Mouse (Mus musculus) cerebellum, adult 8-10 months (tissue): ENCODE results near the gene Pde4d.

ENCODE experiments used
- DNase-seq: peaks from one replicate; pipeline ENCODE4 v3.0.0; 2022

Pde4d gene

DNA sequence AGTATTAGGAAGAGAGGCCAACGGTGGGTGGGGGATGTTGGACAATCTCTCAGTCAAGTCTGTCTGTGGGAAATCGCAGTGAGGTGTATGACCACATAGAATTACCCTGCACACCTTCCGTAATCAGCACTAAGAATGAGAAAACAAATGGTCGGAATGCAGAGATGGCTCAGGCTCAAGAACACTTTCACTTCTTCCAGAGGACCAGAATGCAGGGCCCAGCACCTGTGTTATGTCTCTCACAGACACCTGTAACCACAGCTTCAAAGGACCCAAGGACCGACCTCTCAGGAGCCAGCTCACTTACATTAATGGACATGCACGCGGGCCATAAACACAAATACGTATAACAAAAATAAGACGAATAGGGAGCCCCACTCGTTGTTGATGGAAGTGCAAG lies 1467.8 kb downstream of the Pde4d start:
- no peak for DNase-seq

DNA sequence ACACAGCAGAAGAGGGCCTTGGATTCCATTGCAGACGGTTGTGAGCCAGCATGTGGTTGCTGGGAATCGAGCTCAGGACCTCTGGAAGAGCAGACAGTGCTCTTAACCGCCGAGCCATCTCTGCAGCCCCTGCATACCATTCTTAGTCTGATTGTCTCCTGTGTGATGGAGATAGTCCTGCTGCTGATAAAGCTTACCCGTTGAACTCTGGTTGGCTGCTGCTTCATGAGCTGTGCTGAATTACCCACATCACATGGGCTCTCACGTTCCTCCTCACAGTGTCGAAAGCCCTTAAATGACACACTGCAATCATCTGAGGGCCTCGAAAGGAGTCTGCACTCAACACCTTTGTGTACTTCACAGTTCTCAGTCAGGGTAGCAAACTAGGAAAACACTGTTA lies 1468.9 kb downstream of the Pde4d start:
- no peak for DNase-seq

DNA sequence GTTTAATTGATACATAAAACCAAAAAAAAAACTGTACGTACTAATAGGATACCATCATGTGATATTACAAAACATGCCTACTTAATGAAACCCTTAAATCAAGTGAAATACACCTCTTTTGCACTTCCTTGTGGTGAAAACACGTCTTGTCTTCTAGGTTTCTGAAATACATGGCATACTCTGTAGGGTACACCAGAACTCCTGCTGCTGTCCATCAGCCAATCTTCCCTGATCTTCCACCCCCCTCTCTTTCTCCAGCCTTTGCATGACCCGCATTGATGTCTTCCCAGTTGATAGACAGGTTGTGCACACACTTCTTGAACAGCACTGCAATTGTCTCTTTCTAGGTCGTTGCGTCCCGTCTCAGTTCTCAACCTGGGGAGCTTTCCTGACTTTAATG lies 1470.5 kb downstream of the Pde4d start:
- no peak for DNase-seq

DNA sequence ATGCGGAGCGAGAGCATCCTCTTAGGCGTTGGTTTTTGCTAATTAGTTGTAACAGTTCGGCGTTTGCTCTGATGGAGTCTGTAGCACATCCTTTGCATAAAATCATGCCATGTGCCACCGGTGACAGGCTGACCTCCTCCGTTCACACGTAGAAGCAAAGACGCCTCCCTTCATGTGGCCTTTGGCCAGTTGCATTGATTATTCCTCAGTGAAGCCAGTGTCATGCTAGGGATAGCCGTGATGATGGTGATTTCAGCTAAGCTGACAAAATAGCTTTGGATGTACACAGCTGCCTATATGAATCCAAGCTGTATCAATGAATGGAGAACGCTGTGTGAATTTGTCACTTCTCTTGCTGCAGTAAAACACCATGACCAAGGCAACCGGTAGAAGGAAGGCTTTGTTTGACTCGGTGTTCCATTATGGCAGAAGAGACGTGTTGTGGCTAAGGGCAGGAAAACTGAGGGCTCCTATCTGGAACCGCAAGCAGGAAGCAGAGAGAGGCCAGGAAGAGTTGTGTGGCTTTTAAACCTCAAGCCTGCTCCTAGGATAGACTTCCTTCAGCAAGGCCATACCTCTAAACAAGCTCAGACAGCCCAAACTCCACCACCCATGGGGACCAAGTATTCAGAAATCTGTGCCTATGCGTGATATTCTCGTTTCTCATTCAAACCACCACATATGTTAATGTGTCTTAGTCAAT lies 1471.7 kb downstream of the Pde4d start:
- no peak for DNase-seq

DNA sequence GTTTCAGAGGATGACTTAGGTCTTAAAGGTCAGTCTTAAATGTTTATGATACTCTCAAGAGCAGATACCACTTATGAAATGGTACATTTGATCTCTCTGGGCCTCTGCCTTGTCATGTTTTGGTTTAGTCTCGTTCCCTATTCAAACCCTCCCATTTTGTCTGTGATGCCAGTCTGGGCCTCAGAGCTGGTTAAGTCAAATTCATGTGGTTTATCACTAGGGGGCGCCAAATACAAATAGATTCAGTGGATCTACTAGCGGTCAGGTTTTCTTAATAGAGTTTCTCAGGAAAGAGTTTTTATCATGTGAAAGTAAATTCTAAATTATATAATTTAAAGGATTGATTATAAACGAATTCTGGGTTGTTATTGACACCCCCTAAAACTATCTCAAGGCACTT lies 1472.5 kb downstream of the Pde4d start:
- peak; percentile 57 for DNase-seq

DNA sequence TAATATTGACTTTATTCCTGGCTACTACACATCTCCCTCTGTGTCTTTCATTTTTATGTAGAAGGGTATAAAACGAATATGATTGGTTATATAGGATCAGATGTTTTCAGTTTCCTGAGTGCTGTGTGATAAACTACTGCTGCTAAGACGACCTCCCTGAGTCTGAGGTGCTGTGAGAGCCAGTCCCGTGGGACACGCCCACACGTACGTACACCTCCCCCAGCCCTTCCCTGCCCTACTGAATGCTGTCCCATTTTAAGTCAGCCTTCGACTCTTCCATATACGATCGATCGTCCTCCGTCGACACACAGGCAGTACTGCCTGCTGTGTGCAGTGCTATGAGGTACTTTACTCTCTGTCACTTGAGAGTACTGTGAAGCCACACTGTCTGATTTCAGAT lies 1473.0 kb downstream of the Pde4d start:
- no peak for DNase-seq

DNA sequence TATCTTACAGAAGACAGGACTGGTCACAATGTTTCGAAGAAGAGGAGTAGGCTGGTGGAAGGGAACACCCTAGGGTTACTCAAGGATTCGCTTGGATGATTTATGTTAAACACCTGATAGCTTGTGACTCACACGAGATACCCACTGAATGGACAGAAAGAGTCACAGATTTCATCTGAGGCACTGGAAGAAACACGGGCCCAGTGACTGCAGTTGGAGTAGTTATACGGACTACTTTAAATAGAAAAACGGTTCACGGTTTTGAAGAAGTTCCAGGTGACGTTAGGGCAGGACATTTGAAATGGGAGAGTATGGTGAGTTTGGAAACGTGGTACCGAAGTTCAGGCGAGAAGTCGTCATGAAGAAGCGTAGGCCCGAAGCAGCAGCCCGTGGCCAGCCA lies 1475.0 kb downstream of the Pde4d start:
- DNase-seq, result no peak

DNA sequence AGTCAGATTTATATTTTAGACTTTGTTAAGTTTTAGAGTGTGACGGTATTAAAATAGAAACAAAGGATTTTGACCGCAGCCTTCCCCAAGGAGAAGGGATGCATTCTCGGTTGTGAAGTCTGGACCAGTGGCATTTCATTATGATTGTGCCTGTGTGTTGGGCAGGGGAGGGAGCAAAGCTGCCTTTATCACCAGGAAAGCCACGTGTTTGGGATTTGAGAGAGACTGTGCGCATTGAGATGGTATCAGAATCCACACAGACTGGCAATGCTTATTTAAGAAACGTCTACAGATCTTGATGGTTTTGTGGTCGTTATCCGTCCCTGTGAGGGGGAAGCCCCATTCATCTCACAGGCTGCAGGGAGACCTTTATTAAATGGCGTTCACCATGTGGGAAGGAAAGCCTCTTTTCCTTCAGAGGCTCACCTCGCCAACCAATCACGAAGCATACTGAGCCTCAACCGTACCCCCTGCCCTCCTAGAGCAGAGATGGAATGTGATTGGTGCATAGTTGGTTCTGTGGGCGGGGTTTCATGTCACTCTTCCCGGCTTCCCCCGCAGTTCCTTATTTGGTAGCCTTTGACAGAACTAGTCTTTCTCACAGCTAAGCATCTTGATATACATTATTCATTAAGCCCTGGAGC lies 1476.7 kb downstream of the Pde4d start:
- no peak for DNase-seq

DNA sequence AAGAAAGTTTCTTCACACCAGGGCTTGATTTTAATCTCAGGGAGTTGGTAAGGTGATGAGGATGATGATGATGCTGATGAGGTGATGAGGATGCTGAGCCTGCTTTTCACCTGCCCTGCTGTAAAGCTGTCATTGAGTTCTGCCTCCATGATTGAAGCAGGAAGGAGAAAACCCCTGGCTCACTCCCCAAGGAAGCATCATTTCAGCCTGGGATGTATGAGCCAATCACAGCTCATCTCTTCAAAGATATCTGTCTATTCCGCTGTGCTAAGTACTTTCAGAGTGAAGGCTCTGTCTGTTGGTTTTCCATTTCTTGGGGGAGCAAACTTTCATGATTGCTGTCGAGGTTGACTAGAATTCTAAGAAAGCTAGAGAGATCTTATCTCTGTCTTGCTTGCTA lies 1478.0 kb downstream of the Pde4d start:
- no peak for DNase-seq

DNA sequence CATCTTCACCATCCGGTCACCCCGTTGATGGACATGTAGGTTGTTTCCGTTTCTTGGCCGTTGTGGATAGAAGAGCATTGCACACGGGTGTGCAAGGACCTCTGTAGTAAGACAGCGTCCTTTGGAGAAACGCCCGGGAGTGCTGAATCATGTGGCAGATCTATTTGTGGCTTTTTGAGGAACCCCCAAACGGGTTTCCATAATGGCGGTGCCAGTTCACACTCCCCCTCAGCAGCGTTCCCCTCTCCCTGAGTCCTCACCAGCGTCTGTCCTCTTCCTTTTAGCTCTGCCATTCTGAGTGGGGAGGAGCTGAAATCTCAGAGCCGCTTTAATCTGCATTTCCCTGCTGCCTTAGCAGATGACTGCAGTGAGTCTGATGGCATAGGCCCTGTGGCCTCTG lies 1482.9 kb downstream of the Pde4d start:
- DNase-seq, result no peak

DNA sequence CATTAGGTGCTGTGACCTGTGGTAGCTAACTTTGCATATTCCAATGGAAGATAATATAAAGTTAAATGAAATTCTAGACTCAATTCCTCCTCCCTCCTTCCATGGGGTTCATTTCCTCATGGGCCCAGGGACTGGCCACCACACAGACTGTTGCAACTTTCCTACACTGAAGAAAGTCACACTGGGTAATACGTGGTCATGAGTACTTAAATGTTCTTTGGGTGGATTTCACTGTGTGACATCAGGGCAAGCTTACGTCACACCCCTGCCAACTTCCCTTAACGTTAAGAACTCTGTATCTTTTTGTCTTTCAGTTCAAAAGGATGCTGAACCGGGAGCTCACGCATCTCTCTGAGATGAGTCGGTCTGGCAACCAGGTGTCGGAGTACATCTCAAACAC lies 1483.8 kb downstream of the Pde4d start:
- no peak for DNase-seq

DNA sequence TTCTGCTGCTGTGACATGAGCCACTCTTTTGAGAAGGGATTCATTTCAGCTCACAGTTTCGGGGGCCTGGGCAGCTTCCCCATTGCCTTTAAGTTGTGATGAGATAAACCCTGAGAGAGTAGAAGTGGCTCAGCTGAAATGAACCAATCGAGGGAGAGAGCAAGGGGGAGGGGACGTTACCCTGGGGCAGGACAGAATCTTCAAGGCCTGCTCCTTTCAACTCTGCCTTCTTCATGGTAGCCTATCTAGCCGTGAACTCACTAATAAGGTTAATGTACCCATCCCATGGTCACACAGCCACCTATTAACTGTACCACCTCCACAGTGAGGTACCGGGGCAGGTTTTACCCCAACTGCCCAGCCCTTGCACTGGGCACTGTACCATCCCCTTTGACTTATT lies 1487.1 kb downstream of the Pde4d start:
- no peak for DNase-seq

DNA sequence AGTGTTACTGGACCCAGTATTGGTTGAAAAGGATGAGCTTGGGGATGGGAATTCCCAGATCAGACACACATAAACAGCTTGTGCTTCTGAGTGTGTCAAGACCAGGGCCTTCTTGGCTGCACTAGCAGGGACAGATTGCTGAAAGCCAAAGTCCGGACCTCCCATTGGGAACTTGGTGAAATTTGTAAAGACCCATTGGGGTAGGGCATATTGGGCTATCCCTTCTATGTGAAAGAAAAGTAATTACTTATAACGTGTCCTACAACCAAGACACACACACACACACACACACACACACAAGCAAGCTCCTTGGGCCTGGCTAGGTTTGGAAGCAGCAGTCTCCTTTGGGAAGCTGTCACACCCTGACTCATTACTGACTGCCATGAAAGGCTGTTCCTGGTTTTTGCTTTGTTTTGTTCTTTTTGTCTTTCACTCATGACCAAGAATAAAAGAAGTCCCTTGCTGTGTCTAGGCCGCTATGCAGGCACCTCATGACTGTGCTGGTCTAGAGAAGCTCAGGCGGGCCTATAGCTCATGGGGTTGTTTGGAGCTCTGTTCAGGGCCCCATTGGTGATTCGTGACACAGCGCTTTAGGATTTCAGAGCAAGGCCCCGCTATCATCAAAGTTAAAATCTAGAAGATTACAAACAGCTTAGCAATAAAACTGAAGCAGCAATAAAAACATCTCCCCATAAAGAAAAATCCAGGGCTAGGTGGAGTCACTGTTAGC lies 1495.2 kb downstream of the Pde4d start:
- DNase-seq, result peak; percentile 40

DNA sequence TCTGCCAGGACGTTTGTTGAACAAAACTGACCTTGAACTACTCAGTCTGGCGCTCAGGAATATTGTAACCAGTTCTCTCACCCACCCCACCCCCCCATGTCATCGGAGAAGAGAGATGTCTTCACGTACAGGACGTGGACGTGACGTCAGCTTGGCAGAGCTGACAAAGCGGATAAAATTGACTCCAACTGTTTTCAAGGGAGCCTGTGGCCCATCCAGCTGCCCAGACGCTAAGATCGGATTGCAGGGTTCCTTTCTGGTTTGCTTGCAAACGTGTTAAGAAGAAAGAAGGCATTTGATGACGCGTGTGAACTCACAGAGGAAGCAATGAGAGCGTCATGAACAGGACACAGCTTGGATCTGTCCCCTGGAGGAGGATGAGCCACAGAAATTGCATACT lies 1501.7 kb downstream of the Pde4d start:
- DNase-seq, result no peak

DNA sequence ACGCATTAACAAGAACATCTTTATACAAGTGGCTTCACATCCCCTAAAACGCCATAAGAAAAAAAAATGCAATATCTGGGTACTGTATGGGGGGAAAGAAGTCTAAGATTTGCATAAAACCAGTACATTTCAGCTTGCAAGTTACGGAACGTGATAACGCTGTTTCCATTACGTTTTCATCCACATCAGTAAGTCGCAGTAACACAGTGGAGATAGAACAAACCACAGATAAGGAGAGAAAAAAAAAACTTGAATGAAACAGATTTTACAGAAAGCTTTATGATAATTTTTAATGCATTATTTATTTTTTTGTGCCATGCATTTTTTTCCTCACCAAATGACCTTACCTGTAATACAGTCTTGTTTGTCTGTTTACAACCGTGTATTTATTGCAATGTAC lies 1504.4 kb downstream of the Pde4d start:
- no peak for DNase-seq

DNA sequence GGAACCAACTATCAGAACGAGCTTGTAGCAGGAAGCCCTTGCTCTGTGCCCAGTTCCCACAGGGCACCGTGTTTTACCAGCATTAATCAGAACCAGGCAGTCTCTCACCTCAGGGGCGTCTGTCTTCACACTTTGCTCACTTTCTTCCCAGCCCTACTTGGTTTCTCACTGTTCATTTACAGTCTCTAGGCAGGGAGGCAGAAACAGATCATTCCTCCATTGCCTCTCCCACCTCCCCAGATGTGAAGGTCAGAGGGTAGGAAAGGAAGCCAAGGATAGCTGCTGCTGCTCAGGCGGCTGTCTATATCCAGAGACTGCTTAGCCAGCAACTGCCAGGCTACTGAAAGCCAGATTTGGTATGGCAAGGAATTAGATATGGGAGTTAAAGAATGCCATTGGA lies 1508.2 kb downstream of the Pde4d start:
- no peak for DNase-seq

DNA sequence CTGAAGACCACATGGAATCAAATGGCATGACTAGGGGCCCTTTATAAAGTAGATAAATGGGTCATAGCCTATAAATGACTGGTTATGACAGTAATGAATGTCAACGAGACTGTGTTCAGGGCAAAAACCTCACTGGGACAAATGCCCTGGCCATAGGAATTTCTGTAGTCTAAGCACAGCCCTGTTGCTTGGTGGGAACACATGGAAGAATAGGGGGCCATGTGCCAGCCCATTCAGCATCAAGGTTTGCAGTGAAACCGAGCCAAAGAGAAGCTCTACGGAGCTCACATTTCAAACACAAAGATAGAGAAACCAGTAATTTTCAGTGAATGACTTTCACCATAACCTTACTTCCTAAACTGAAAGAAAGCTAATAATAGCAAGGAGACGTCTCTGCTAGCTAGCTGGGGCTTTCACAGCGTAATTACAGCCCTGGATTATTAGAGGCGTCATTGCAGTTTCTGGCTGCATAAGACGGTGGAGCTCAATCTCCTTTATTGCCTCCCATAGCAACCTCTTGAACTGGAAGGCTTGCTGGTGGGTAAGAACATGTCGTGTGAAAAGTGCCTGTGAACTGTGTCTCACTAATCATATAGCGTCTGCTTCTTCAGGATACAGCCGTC lies 1533.2 kb downstream of the Pde4d start:
- no peak for DNase-seq

DNA sequence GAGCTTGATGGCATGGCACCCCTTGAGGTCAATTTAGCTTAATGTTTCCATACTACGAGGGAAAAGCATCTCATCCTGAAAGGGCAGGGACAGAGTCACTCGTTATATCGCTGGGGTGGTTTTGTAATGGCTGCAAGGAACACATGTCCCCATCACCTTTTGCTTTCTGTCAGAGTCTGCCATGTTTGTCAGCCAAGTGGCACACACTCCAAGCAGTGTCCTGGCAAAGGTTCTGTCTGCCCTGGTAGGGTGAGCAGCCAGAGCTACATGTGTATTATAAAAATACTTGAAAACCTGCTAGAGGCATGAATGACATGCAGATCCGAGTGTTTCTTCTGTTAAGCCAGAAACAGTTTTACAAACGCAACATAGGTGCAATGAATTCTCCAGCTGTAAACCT lies 1535.7 kb downstream of the Pde4d start:
- DNase-seq, result no peak

DNA sequence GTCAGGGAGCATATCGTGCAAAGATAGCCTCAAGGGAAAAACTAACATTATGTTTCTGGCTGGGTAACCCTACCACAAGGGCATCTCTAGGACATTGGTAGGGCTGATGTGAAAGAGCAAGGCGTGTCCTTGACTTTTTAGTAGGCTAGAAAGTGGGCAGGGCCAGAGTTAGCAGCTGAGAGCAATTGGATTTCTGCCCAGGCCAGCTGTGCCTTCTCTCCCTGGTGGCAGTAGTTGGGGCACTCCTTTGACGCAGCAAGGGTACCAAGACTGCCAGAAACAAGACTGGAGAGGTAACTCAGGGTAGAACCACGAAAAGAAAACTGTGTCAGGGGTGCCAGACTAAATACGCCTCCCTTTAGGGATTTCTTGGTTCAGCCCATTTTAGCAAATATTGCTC lies 1536.1 kb downstream of the Pde4d start:
- DNase-seq, result no peak

DNA sequence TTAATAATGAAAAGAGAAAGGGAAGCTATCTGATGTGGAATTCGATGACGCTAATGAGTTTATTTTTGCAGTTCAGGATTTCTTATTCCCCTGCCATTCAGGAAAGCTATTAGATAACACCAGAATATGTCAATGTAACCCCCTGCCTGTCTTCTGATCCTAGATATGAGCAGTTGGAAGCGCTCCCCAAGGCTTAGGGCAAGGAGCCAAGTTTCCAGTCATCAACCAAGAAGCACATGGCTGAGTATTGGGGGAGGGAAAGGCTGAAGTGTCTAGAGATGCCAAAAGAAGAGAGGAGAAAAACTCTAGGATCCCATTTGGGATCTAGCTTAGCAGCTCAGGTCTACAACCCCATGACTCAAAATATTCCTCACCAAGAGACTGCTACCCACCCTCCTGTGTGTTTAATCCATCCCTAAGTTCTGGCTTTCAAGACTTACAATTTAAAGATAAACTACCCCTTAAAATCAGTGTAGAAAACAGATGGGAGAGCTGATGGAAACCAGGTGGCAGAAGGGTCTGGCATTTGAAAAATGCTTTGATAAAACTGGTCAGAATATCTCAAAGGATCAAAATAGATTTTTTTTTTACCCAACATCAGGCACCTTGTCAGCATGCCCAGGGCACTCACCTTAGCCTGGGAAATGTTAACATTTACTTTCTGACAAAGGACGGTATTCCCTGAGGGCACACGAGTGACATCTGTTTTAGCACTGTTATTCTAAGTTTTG lies 1543.2 kb downstream of the Pde4d start:
- DNase-seq, result peak; percentile 75

DNA sequence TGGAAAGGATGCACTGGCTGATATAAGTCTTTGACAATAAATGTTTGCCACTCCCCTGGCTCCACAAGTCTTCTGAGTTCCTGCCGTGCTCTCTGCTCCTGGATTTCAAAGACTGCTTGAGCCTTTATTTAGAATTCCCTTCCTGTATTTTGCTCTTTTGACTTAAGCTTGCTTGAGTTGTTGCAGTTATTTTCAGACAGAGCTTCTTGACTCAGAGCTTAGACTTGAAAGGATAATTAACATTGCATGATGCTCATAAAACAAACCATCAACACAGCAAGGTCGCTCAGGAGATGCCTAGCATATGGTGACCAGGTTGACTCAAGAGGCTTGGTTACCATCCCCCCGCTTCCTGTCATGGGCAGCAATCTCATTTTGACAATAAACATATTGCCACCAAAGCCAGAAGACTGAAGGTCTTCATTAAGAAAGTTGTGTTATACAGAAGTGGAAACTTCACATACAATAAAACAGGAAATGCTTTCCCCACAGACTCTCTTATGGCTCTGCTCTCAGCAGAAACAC lies 1544.6 kb downstream of the Pde4d start:
- no peak for DNase-seq

DNA sequence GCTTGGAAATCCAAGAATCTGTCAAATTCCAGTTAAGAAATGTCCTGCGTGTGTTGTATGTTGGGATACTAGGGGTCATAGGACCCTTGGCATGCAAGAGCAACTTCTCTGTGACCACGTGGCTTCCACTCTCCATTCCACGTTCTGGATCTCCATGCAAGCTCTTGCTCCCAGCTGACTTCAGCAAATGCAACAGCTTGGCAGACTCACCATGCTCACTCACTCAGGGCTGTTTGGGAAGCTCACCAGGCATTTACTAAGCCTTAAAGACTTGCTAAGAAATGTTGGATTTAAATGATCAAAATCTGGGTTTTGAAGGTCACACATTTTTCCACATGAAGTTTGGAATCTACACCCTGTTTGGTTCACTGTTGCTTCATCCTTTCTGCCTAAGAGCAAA lies 1552.3 kb downstream of the Pde4d start:
- DNase-seq, result no peak
